Mouse (Mus musculus) stomach, embryonic 14.5 days (tissue): Measurements from ENCODE around the gene Tmcc2. TPM values are rescaled to one million over a fixed set of nuclear protein-coding genes. Genes with fewer than 3 reads are reported as not detected.

Experiments used
- ATAC-seq: fragments of 200-750 bp; cut with Nextera tagmentation; 2 replicates; pipeline ENCODE4 v1.8.0; 2017; ENCODE audit warnings: low read depth, moderate TSS enrichment; ENCODE audit not compliant: insufficient number of reproducible peaks, insufficient read depth, low FRiP score
- H3K27ac ChIP-seq: fragments of 300-500 bp; sonication (generic); 2 replicates; pipeline ENCODE4 v1.5.1; 2014; ENCODE audit warnings: mild to moderate bottlenecking, low read length, moderate library complexity, mixed read lengths
- H3K27me3 ChIP-seq: fragments of 300-500 bp; sonication (generic); 2 replicates; pipeline ENCODE4 v1.6.1; 2014; ENCODE audit warnings: low read length, control low read depth, mixed read lengths; ENCODE audit not compliant: control insufficient read depth, insufficient read depth
- H3K36me3 ChIP-seq: fragments of 300-500 bp; sonication (generic); 2 replicates; pipeline ENCODE4 v1.6.1; 2014; ENCODE audit warnings: mild to moderate bottlenecking, control low read depth, low read length, moderate library complexity, mixed read lengths; ENCODE audit not compliant: control insufficient read depth, insufficient read depth
- H3K4me1 ChIP-seq: fragments of 300-500 bp; sonication (generic); 2 replicates; pipeline ENCODE4 v1.6.1; 2014; ENCODE audit warnings: low read length, control low read depth, mixed read lengths; ENCODE audit not compliant: control insufficient read depth, insufficient read depth
- H3K4me2 ChIP-seq: fragments of 300-500 bp; sonication (generic); replicated peaks from 2 replicates; pipeline ENCODE4 v1.6.1; 2014; ENCODE audit warnings: low read depth, low read length, control low read depth
- H3K4me3 ChIP-seq: fragments of 300-500 bp; sonication (generic); 2 replicates; pipeline ENCODE4 v1.5.1; 2014; ENCODE audit warnings: low read depth, low read length, control low read depth
- H3K9ac ChIP-seq: fragments of 300-500 bp; sonication (generic); replicated peaks from 2 replicates; pipeline ENCODE4 v1.6.1; 2014; ENCODE audit warnings: low read depth, mild to moderate bottlenecking, control low read depth, low read length, moderate library complexity, mixed read lengths
- H3K9me3 ChIP-seq: fragments of 300-500 bp; sonication (generic); 2 replicates; pipeline ENCODE4 v1.6.1; 2016; ENCODE audit warnings: low read depth, low read length, control low read depth; ENCODE audit not compliant: control insufficient read depth
- WGBS: fragments of 180-500 bp; shearing (Covaris S2); extraction: QIAGEN DNeasy Blood & Tissue Kit; methylation state at CpG from one replicate; pipeline ENCODE4 v1.1.7; 2014; 5-methylcytosine and 5-hydroxymethylcytosine counted together
- polyA plus RNA-seq: library from polyadenylated mRNA; unstranded; fragments of >200 nt; fragmentation: Nextera tagmentation; extraction: Ambion mirVana; gene quantifications from 2 replicates; pipeline ENCODE4 v1.2.1, GENCODE M21; 2014

Tmcc2 gene
- polyA plus RNA-seq, 1 experiment from 2014 or later, result 7.1 TPM

DNA sequence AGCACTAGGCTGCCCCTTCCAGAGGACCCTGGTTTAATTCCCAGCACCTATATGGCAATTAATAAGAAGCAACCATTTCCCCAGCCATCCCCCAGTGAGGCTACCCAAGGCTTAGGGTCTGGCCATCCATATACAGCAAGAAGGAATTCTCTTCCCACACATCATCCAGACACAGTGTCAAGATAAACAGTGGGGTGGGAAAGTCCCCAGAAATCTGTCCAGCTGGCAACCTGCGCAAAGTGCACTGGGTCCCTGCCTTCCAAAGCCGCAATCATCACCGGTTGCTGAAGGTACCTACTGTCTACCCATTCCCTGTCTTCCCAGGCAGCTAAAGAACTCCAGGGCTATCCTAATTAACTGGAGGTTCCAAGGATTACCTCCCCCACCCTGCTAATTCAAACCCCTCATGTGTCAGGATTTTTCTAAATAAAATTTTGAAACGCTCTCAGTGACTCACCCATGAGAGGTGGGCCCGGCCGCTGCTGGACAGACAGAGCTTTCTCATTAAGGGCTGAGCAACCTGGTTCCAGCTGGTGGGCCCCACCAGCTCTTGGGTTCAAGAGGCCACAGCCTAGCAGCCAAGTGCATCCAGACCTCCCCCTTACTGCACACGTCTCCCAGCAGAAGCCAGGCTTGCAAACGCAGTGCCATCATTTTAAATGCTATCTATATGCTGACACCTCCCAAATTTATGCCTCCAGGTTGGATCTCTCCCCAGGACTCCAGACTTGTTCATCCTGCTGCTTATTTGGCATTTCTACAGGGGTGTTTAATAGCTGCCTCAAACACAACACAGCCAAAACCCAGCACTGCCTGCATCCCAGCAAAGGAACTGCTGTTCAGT lies 14.6 kb downstream of the Tmcc2 start:
- 51% methylated on average over 8 of the region's 8 CpGs for WGBS
- ATAC-seq, result no peak
- no peak overlapping the region for H3K4me3 ChIP-seq
- no peak overlapping the region for H3K9ac ChIP-seq
- H3K36me3 ChIP-seq, result peaks cover 17% of the 10 kb centered on the region
- no peaks in the 10 kb centered on the region for H3K9me3 ChIP-seq
- peaks cover 44% of the 10 kb centered on the region for H3K4me1 ChIP-seq
- H3K27ac ChIP-seq, result peak overlapping the region; percentile 30; the same call in 1 of the 2 replicates
- no peak overlapping the region for H3K4me2 ChIP-seq
- no peaks in the 10 kb centered on the region for H3K27me3 ChIP-seq

- H3K4me1 ChIP-seq, result peaks cover 48% of the 10 kb centered on the region
- H3K9ac ChIP-seq, result no peak overlapping the region
- WGBS, result 32% methylated on average over 4 of the region's 4 CpGs
- no peak overlapping the region for H3K27ac ChIP-seq
- H3K36me3 ChIP-seq, result peaks cover 14% of the 10 kb centered on the region
- no peak overlapping the region for H3K4me2 ChIP-seq
- no peak; the same call in 1 of the 2 replicates for ATAC-seq
- H3K9me3 ChIP-seq, result no peaks in the 10 kb centered on the region
- H3K27me3 ChIP-seq, result no peaks in the 10 kb centered on the region
- no peak overlapping the region for H3K4me3 ChIP-seq
These were observed 15.8 kb downstream of the Tmcc2 start for GRCm38 (mm10) chr1:132375256-132375655.

GRCm38 (mm10) chr1:132374873-132375244 lies 16.2 kb downstream of the Tmcc2 start:
- Histone ChIP-seq H3K4me2 (no peak overlapping the region), H3K36me3 (peaks cover 13% of the 10 kb centered on the region), H3K9me3 (no peaks in the 10 kb centered on the region), H3K27ac (peak overlapping the region; percentile 4; the same call in 1 of the 2 replicates), H3K9ac (no peak overlapping the region), H3K4me1 (peaks cover 48% of the 10 kb centered on the region), H3K4me3 (no peak overlapping the region), H3K27me3 (no peaks in the 10 kb centered on the region)
- 69% methylated on average over 3 of the region's 3 CpGs for WGBS
- no peak for ATAC-seq

DNA sequence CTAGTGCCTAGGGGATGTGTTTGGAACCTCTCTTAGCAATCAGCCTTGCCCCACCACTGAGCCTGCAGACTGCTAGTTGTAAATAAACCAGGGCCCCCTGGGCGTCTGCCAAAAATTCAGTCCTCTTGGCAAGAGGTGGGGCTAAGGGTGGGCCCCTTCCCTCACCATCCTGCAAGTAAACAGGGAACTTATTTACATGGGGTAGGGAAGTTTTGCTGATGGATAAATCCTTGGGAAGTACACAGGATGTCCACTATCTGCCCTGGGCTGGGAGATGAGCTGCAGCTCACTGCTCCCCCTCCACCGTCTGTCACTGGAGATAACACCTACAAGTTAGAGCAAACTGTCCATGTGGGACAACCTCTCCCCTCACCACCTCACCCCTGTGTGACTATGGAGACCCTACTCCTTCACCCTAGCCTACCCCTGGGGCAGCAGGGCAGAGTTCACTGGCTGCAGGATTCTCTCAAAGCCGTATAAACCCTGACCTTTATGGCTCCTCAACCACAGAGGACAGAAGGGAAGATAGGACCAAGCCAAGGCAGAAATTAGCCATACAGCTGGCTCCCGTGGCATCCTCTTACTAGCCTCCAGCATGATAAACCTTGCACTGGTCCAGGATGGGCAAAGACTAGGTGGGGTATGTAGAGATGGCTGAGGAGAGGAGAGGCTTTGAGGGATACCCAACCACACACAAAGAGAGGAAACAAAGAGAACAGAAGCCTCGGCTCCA lies 16.8 kb downstream of the Tmcc2 start:
- no peaks in the 10 kb centered on the region for H3K9me3 ChIP-seq
- H3K4me2 ChIP-seq, result no peak overlapping the region
- WGBS, result 28% methylated on average over 5 of the region's 5 CpGs
- H3K9ac ChIP-seq, result no peak overlapping the region
- H3K27me3 ChIP-seq, result no peaks in the 10 kb centered on the region
- no peak overlapping the region for H3K4me3 ChIP-seq
- peak; percentile 42; the same call in 1 of the 2 replicates for ATAC-seq
- peaks cover 11% of the 10 kb centered on the region for H3K36me3 ChIP-seq
- peak overlapping the region; percentile 4; the same call in 1 of the 2 replicates for H3K27ac ChIP-seq
- peaks cover 48% of the 10 kb centered on the region for H3K4me1 ChIP-seq

GRCm38 (mm10) chr1:132372896-132373534 lies 18.1 kb downstream of the Tmcc2 start:
- Histone ChIP-seq H3K9ac (no peak overlapping the region), H3K27me3 (no peaks in the 10 kb centered on the region), H3K9me3 (no peaks in the 10 kb centered on the region), H3K4me3 (no peak overlapping the region), H3K36me3 (peaks cover 4% of the 10 kb centered on the region; the same call in 1 of the 2 replicates), H3K4me2 (no peak overlapping the region), H3K27ac (no peak overlapping the region), H3K4me1 (peaks cover 48% of the 10 kb centered on the region)
- no peak for ATAC-seq
- WGBS, result 86% methylated on average over 6 of the region's 6 CpGs

DNA sequence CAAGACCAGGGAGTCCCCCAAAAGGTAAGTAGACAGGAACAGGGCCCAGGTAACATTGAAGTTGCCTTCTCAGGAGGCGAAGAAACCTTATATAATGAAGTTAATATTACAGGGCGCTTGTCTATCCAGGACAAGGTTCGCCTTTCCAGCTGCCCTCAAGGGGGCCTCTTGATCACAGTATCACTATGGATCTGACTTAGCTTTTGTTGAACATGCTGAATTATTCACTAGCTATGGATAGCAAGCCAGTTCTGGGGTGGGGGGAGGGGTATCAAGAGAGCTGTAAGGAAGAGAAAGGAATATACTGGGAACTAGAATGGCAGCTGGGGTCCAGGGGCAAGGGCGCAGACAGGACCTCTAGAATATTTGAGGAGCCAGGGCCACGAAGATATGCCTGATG lies 18.7 kb downstream of the Tmcc2 start:
- no peak for ATAC-seq
- H3K9ac ChIP-seq, result no peak overlapping the region

GRCm38 (mm10) chr1:132371298-132372081 lies 19.6 kb downstream of the Tmcc2 start:
- 64% methylated on average over 8 of the region's 8 CpGs for WGBS
- H3K9ac ChIP-seq, result no peak overlapping the region
- peaks cover 4% of the 10 kb centered on the region; the same call in 1 of the 2 replicates for H3K36me3 ChIP-seq
- H3K27ac ChIP-seq, result 0 out of 2 replicates have a peak overlapping the region, but pooled peaks have one; percentile 22
- H3K4me1 ChIP-seq, result peaks cover 35% of the 10 kb centered on the region
- H3K4me3 ChIP-seq, result no peak overlapping the region
- H3K27me3 ChIP-seq, result no peaks in the 10 kb centered on the region
- no peak for ATAC-seq
- no peaks in the 10 kb centered on the region for H3K9me3 ChIP-seq
- no peak overlapping the region for H3K4me2 ChIP-seq

More for the DNA sequence above, 18.7 kb downstream of the Tmcc2 start:
- H3K4me1 ChIP-seq, result peaks cover 43% of the 10 kb centered on the region
- H3K36me3 ChIP-seq, result peaks cover 4% of the 10 kb centered on the region; the same call in 1 of the 2 replicates
- H3K27me3 ChIP-seq, result no peaks in the 10 kb centered on the region
- 88% methylated on average over 5 of the region's 5 CpGs for WGBS
- no peak overlapping the region for H3K4me2 ChIP-seq
- H3K9me3 ChIP-seq, result no peaks in the 10 kb centered on the region
- H3K4me3 ChIP-seq, result no peak overlapping the region
- no peak overlapping the region for H3K27ac ChIP-seq
